Mouse (Mus musculus): ENCODE results near the gene Mslnl.

- TF ChIP-seq CTCF (IDR thresholded peaks at IDR 0.05; ENCODE audit: extremely low read depth, insufficient read depth, low read length) (no peak), POLR2A (IDR thresholded peaks at IDR 0.05; ENCODE audit: extremely low read depth, insufficient read depth, low read length) (no peak)
These were observed 24.7 kb upstream of the Mslnl start for GRCm38 (mm10) chr17:25711136-25711535.

Data from cortical plate, adult 2 months (tissue).